Mouse (Mus musculus): ENCODE measurements around the gene Slc25a18. TPM values are rescaled to one million over a fixed set of nuclear protein-coding genes. Genes with fewer than 3 reads are reported as not detected.

Gene Slc25a18
- total and polyA plus RNA-seq, 3 experiments = 0.14 to 0.62 (median 0.21) TPM

DNA sequence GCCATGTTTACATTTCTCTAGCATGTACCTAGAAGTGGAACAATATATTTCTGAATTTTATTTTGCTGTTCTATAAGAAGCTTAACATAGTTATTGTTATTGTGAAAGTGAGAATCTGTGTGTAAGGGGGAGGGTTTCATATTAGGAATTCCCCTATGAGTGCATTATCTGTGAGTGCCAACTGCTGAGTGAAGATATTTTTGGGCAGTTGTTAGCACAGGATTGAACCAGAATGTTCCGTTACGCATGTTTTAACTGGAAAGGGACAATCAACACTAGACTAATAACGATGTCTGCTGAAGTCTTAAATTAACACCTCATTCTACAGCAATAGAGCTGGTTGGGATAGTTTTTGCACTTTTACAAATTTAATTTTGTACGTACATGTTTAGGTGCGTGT, 68.4 kb downstream of the Slc25a18 start:
- no peak for DNase-seq

Small RNA genes within 50 kb of the gene (microRNA-seq; reads per million reads assigned to microRNA genes)
- 0 reads per million in 2 experiments for gene Gm25193

Other genes starting within 250 kb of the Slc25a18 start
- 10 to 100 TPM; 25.2 to 26.8 TPM for gene Hdhd5, start 242.3 kb upstream of the Slc25a18 start, total RNA-seq (2021)
- gene Hdhd5, start 242.3 kb upstream of the Slc25a18 start, polyA plus RNA-seq (2012; rRNA removed) = 27.6 and 30.3 TPM in 2 replicates
- 1 to 10 TPM; 5.9 to 6.8 TPM for gene Cecr2, start 107.2 kb upstream of the Slc25a18 start, total RNA-seq (2021)
- gene Cecr2, start 107.2 kb upstream of the Slc25a18 start, polyA plus RNA-seq (2012; rRNA removed) = 4.4 and 5.2 TPM in 2 replicates
- gene Atp6v1e1, start 49.2 kb downstream of the Slc25a18 start, total RNA-seq (2021) = 100 to 1,000 TPM; 362 to 464 TPM
- gene Atp6v1e1, start 49.2 kb downstream of the Slc25a18 start, polyA plus RNA-seq (2012; rRNA removed) = 241 and 338 TPM in 2 replicates
- 10 to 100 TPM; 70.4 to 84.6 TPM for gene Bcl2l13, start 62.6 kb downstream of the Slc25a18 start, total RNA-seq (2021)
- 24.1 and 30.2 TPM in 2 replicates for gene Bcl2l13, start 62.6 kb downstream of the Slc25a18 start, polyA plus RNA-seq (2012; rRNA removed)
- 1 to 10 TPM; 3.5 to 4.7 TPM for gene Bid, start 143.3 kb downstream of the Slc25a18 start, total RNA-seq (2021)
- gene Bid, start 143.3 kb downstream of the Slc25a18 start, polyA plus RNA-seq (2012; rRNA removed) = 2.7 and 3.0 TPM in 2 replicates

Measured in adrenal gland, adult 2 months (tissue).